Mouse (Mus musculus): ENCODE results near the gene Smtn.

Smtn gene

GRCm38 (mm10) chr11:3508226-3508625 is 32.2 kb downstream of the Smtn start:
- no peak for DNase-seq

GRCm38 (mm10) chr11:3503755-3504693 is 36.4 kb downstream of the Smtn start:
- no peak for DNase-seq

- no peak for DNase-seq
These were observed 37.8 kb downstream of the Smtn start for GRCm38 (mm10) chr11:3502459-3503072.

GRCm38 (mm10) chr11:3502057-3502456 is 38.4 kb downstream of the Smtn start:
- DNase-seq: peak; percentile 48

- no peak for DNase-seq
These were observed 43.1 kb downstream of the Smtn start for GRCm38 (mm10) chr11:3497296-3497695.

- DNase-seq: peak; percentile 79
These were observed 43.7 kb downstream of the Smtn start for GRCm38 (mm10) chr11:3496756-3497155.

- no peak for DNase-seq
These were observed 44.9 kb downstream of the Smtn start for GRCm38 (mm10) chr11:3495496-3495895.

GRCm38 (mm10) chr11:3494857-3495256 is 45.6 kb downstream of the Smtn start:
- DNase-seq: no peak

GRCm38 (mm10) chr11:3492748-3493147 is 47.7 kb downstream of the Smtn start:
- DNase-seq: no peak

GRCm38 (mm10) chr11:3489036-3489435 is 51.4 kb downstream of the Smtn start:
- no peak for DNase-seq

GRCm38 (mm10) chr11:3487952-3488570 is 52.4 kb downstream of the Smtn start, which contains the start of gene Pla2g3:
TSS of gene Pla2g3 (plus strand) at chr11:3488284.
- DNase-seq: no peak

GRCm38 (mm10) chr11:3486349-3486748 is 54.1 kb downstream of the Smtn start:
- DNase-seq: no peak

- no peak for DNase-seq
These were observed 56.3 kb downstream of the Smtn start for GRCm38 (mm10) chr11:3483980-3484642.

- no peak for DNase-seq
These were observed 64.9 kb downstream of the Smtn start for GRCm38 (mm10) chr11:3475489-3475888.

GRCm38 (mm10) chr11:3474480-3475115 is 65.8 kb downstream of the Smtn start:
- DNase-seq: peak; percentile 37

GRCm38 (mm10) chr11:3472484-3472883 is 67.9 kb downstream of the Smtn start:
- peak; percentile 74 for DNase-seq

- peak; percentile 61 for DNase-seq
These were observed 69.0 kb downstream of the Smtn start for GRCm38 (mm10) chr11:3471448-3471850.

Measured in kidney, adult 11 months (tissue).